Mouse (Mus musculus) erythroblast, embryonic 14.5 days (primary cell): ENCODE measurements around the gene Col27a1.

Experiments
- GATA1 ChIP-seq: IDR thresholded peaks from 2 replicates; pipeline ENCODE4 v1.6.1; 2012; ENCODE audit warnings: low read length, inconsistent platforms, mixed read lengths
- TAL1 ChIP-seq: IDR thresholded peaks from 3 replicates; pipeline ENCODE4 v1.6.1; 2012; ENCODE audit warnings: low read length, inconsistent platforms, mixed read lengths

DNA sequence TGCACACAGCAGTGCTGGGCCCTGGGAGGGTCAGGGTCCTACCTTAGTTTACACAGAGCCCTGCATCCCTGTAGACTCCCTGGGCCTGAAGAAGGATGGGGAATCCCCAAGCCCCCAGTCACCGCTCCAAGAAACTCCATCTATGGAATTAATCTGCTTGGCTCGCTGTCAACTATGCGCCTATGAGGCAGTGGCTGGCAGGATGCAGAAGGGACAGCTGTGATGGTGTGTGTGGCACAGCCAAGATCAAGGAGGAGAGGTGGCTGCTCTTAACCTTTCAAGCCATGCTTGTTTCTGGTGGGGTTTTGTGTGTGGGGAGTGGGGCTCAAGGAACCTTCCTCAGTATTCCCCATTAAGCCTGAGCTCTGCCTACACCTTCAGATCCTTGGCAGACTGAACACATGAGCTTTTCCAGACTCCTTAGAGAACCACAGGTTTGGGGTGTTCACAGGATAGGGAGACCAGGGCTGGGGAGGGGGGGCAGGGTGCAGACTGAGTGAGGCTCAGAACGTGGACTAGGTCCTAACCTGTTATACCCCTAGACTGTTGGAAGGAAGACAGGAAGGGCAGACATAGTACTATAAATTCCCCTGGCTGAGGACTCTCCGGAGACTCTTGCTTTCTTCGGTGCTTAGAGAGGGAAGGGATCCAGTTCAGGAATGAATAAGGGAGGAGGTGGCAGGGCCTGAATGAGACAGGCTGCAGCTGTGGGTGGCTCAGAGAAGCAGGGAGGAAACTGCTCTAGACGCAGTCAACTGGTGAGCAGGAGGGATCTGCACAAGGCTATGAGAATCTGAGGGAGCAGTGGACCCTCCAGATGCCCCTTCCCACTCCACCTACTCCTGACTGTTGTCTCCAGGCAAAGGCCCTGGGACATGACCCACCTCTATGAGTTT lies 20.0 kb downstream of the Col27a1 start:
- no peak for TF ChIP-seq GATA1
- no peak for TF ChIP-seq TAL1
